Mouse (Mus musculus) thymus, postnatal 36 days (tissue): Measurements from ENCODE around the gene Auts2.
"Not testable (repeated sequence)": the region's sequence is repeated elsewhere in the genome, so short reads cannot be mapped to it uniquely, and the experiment has no call there.

Source experiments
- DNase-seq, 2 experiments: peaks; one replicate each; pipeline ENCODE4 v3.0.0; 2022; ENCODE audit warnings: mixed read lengths in 2 of 2

The Auts2 gene

GRCm38 (mm10) chr5:132543118-132544071 lies at the start of gene Auts2:
Auts2 (minus strand) TSS chr5:132543344.
- DNase-seq, result peak; percentile 52 to 66

- DNase-seq, result no peak
Observed at GRCm38 (mm10) chr5:132591721-132592695, 48.9 kb upstream of the Auts2 start.

- DNase-seq, result no peak
Observed at GRCm38 (mm10) chr5:132579774-132580173, 36.6 kb upstream of the Auts2 start.

- DNase-seq, result not testable (repeated sequence)
Observed at GRCm38 (mm10) chr5:132560771-132561170, 17.6 kb upstream of the Auts2 start.

- no peak for DNase-seq
Observed at GRCm38 (mm10) chr5:132545761-132546160, 2.6 kb upstream of the Auts2 start.

- DNase-seq, result peak; percentile 1 to 7
Observed at GRCm38 (mm10) chr5:132544176-132544995, 1.2 kb upstream of the Auts2 start.

GRCm38 (mm10) chr5:132542381-132543020 lies 643 bp downstream of the Auts2 start:
- peak in 1 of 2 experiments; percentile 2 for DNase-seq

- no peak for DNase-seq
Observed at GRCm38 (mm10) chr5:132541951-132542350, 1.2 kb downstream of the Auts2 start.

- peak; percentile 3 to 8 for DNase-seq
Observed at GRCm38 (mm10) chr5:132541371-132541931, 1.7 kb downstream of the Auts2 start.

GRCm38 (mm10) chr5:132540841-132541311 lies 2.3 kb downstream of the Auts2 start:
- no peak for DNase-seq

- DNase-seq, result no peak
Observed at GRCm38 (mm10) chr5:132537475-132537874, 5.7 kb downstream of the Auts2 start.

- DNase-seq, result no peak
Observed at GRCm38 (mm10) chr5:132526395-132526794, 16.7 kb downstream of the Auts2 start.

GRCm38 (mm10) chr5:132521358-132521873 lies 21.7 kb downstream of the Auts2 start:
- DNase-seq, result no peak

- DNase-seq, result no peak
Observed at GRCm38 (mm10) chr5:132517879-132518278, 25.3 kb downstream of the Auts2 start.

- no peak for DNase-seq
Observed at GRCm38 (mm10) chr5:132514521-132514920, 28.6 kb downstream of the Auts2 start.

GRCm38 (mm10) chr5:132513206-132513605 lies 29.9 kb downstream of the Auts2 start:
- DNase-seq, result no peak

- no peak for DNase-seq
Observed at GRCm38 (mm10) chr5:132509464-132509885, 33.7 kb downstream of the Auts2 start.

- no peak for DNase-seq
Observed at GRCm38 (mm10) chr5:132504893-132505292, 38.3 kb downstream of the Auts2 start.

- DNase-seq, result no peak
Observed at GRCm38 (mm10) chr5:132503431-132503830, 39.7 kb downstream of the Auts2 start.

- no peak for DNase-seq
Observed at GRCm38 (mm10) chr5:132502036-132502435, 41.1 kb downstream of the Auts2 start.

- no peak for DNase-seq
Observed at GRCm38 (mm10) chr5:132500817-132501231, 42.3 kb downstream of the Auts2 start.
